Mouse (Mus musculus): ENCODE data around the gene Acsf2.

The Acsf2 gene

DNA sequence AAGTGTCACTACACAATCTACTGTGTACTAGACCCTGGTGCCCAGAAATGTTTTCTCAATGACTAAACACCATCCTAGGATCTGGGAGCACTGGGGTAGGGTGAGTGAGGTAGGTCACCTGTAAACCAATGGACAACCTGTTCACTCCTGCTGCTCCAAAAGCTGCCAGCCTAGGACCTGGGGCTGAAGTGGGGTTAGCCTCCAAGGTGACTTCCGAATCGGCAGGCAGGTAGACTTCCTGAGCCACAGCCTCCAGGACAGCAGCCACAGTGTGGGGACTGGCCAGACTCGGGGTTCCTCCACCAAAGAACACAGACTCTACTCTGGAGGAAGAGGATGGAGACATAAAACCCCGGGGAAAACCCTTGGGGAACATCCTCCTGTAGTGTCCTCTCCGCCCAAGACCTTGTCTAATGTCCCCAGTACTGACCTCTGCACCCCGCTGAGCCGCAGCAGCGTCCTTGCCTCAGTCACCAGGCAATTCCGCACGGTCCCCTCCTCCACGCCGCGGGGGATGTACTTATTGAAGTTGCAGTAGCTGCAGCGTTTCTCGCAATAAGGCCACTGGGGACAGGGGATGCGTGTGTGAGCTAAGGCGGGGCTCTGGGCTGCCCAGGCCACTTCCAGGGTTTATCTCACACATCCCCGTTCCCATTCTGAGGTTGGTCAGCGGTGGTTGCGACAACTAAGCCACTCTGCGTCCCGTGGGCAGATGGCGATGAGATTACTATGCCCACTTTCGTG lies 53.5 kb downstream of the Acsf2 start:
- CTCF ChIA-PET: no interaction called here

DNA sequence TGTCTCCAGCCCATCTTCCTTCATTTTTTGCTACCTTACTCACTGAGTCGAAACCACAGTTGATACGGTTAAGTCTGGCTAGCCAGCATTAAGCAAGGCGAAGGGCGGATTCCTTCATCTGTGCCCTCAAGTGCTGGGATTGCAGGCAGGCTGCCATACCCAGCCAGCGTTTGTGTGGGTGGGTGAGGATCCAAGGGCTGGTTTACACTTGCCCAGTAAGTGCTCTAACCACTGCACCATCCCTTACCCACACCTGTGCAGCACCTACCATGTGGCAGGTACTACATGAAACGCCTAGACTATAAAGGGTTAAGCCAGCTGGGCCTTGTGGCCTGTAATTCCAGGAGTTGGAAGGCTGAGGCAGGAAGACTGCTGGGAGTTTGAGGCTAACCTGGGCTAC lies 54.4 kb downstream of the Acsf2 start:
- CTCF ChIA-PET: no interaction called here

DNA sequence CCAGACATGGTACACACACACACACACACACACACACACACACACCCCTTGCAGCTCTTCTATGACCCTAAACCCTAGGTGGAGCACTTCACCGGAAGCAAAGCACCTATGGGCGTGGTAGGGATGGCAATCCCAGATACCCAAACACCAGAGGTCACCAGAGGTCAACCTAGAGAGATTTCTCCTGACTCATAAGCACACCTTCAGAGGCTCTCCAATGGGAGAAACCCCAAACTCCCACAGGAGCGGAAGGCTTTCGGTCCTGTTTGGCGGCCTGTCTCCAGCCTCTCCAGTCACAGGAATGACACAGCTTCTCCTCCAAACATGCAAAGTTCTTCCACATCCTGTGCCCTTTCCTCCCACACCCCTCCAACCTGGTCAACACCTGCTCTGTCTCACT lies 55.3 kb downstream of the Acsf2 start:
- CTCF ChIA-PET: no interaction called here

DNA sequence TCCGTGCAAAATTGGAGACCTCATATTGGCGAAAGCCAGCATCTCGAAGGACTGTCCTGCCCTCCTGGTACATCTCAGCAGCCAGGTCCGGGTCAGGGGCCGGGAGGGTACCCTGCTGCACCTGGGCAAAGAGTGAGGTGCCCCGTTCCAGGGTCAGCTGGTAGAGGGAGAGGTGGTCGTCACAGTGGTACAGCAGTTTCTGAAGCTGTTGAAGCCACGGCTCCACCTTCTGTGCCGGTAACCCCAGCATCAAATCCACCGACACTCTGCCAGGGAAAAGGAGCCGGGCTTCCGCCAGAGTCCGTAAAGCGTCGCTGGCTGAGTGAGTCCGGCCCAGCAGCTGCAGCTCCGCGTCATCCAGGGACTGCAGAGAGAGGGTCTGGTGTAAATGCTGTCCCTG lies 57.2 kb downstream of the Acsf2 start:
- CTCF ChIA-PET: no interaction called here

DNA sequence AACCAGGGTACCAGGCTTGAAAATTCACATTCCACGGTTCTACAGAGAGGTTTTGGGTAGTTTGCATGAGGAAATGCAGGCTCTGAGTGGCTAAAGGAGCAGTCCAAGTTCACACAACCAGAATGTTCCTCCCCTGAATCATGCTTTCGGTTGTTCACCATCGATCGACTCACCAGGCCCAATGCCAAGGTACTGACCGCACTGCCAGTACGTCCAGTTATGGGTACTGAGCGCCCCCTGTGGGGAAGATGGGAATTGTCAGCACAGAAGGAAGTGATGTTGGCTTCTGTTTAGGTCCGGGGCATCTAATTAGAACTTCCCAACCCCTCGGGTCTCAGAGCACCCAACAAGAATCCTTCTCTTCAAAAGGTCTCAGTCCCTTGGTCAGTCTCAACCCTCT lies 57.7 kb downstream of the Acsf2 start:
- CTCF ChIA-PET: no interaction called here

DNA sequence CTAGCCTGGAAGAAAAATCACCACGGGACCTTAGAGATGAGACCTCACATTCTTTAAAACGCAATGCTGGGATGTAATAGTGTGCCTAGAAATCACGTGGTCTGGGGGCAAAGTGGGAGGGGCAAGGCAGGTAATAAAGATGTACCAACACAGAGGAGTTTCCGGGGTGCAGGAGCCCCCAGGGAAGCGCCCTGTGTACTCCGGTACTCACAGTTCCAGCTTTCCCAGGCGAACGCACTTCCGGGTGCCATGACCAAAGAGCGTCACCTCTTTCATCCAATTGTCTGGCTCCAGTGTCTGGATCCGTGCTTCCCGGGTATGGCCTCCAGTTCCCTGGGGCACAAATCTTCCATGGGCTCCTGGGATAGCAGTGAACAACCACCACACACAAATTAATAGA lies 58.3 kb downstream of the Acsf2 start:
- CTCF ChIA-PET: no interaction called here

DNA sequence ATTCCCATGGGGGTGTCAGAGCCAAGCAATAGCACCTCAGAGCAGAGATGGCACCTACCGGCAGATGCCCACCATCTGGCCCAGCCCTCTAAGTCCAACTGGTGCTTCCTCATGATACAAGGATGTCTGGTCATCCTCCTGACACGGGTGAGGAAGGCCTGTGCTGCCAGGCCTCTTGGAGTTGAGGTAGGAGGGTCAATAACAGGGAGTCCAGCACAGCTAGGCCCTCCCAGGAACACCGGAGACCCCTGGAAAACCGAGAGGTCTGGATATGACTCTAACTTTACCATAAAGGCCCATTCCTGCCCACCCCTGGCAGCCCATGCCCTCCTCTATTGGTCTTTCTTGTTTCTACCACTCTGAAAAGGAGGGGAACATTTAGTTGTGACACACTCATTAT lies 59.3 kb downstream of the Acsf2 start:
- CTCF ChIA-PET: no interaction called here

DNA sequence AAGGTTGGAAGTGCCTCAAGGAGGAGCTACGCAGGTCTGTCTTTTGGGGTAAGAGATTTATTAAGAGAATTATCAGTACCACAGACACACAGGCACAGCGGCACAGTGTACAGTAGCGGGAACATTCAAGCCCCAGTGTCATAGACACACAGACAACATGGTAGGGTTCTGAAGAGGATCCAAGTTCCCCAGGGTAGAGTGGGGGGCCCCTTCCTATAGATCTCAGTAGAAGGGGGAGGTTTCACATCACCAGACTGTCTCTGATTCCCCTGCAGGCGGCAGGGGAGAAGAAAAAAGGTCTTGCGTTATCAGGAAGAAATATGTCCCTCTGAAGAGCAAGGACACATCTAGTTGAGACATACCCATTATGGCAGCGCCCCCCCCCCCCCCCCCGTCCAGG lies 61.9 kb downstream of the Acsf2 start:
- CTCF ChIA-PET: no interaction called here

DNA sequence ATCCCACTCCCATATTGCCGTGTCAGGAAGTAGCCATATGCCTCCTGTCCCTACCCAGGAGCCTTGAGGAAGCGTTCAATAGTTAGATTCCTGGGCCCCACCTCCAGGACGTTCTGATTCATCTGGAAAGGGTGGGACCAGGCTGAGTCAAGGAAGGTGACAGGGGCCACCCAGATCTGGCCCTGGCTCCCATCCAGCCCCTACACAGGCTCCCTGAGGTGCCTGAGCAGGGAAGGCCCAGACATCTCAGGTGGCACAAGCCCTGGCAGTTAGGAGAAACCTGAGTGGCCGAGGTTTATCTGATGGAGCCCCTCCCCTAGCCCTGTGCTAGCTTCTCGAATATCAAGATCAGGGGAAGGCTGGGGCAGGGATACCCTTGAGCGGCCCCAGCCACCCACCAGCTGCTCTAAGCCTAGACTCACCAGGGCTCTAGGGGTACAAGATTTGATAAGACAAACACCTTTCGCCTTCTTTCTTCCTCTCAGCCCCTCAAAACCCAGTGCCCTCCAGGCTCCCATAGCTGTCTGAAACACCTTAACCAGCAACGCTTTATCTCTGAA lies 62.9 kb downstream of the Acsf2 start:
- CTCF ChIA-PET: no interaction called here

DNA sequence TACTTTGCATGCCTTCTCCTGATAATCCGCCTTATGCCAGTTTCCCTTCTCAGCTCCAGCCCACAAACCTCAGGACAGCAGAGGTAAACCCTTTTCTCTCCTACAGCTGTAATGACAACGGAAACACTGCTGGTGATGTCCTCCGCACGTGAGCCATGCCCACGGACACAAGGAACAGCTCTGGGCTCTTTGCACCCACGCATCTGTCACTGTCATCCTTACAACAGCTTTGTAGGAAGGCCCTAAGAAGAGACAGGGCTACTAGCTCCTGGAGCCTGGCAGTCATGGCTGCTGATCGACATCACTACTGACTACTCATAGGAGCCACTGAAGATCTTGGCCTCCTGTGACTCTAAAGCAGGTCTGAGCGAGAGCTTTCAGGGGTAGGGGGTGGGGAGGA lies 68.5 kb downstream of the Acsf2 start:
- CTCF ChIA-PET: interaction anchor here (0.5 kb wide), 1 partner anchor 183 kb away, joined by 6 read pairs; no protein-coding TSS in a partner anchor

DNA sequence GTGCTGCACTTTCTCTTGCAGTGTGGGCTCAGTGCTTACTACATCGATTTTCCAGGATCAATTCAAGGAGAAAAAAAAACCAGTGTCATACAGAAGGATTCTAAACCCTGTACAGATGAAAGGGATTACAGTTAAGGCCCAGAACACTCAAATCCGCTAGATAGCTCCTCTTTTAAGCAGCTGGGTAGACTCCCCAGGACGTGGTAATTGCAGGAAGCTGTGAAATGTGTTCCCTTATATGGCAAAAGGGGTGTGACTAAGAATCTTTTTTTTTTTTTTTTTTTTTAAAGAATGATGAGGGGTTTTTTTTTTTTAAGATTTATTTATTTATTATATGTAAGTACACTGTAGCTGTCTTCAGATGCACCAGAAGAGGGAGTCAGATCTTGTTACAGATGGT lies 72.8 kb downstream of the Acsf2 start:
- CTCF ChIA-PET: no interaction called here

DNA sequence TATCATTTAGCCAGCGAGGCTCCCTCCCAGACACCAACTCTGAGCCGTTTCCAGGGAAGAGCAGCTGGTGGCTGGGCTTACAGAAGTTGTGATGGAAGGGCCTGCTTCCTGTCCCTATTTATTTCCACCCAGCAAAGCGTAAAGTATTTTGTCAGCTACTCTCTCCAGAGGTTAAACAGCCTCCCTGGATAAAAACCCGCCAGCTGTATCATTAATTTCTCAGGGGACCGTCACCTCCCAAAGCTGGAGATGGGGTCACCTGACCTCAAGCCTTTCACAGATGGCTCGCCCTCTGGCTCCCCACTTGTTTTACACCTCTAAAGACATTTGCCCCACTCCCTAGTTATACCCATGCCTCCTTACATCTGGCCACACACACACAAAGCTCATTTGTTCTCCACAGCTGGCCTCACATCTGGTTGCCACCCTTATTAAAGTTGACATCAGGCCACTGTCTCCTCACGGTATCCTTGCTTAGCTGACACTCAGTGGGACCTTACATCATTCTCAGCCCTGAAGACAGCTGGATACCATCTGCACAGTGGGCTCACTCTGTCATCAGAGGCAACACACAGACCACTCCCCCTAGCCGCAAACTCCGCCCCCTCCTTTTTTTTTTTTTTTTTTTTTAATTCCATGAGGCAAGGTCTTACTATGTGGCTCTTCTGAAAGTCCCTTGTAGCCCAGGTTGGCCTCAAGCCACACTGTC lies 75.3 kb downstream of the Acsf2 start:
- CTCF ChIA-PET: interaction anchor here (0.6 kb wide), 1 partner anchor 39 kb away, joined by 3 read pairs; no protein-coding TSS in a partner anchor

DNA sequence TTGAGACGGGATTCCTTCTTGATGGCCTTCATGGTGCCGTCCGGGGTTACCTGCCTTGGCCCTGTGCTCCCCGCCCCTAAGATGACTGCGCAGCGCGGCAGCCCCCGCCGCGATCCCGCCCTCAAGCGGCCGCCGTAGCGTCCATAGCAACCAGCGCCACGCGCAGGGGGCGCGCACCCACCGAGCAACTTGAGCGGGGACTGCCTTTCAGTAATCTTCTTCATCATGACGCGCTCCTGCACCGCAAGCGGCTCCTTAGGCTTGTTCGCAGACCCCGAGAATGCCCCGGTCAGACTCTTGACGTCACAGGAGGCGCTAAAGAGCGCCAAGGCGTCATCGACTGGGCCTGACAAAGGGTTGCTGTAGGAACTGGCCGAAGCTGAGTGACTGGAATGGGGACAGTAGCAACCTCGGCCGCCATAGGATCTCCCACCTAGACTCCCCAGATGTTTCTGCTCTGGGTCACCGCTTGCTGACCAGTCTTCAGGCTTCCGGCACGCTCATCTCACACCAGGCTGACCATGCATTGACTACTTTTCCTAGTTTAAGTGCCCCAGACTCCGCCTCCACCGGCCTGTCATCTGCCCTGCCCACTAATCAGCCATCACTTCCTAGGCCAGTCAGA lies 80.3 kb downstream of the Acsf2 start, which contains the start of gene Mycbpap:
Gene Mycbpap, minus strand, starts transcription at position 524 of the 625 bp plus-strand sequence.
- CTCF ChIA-PET: no interaction called here

DNA sequence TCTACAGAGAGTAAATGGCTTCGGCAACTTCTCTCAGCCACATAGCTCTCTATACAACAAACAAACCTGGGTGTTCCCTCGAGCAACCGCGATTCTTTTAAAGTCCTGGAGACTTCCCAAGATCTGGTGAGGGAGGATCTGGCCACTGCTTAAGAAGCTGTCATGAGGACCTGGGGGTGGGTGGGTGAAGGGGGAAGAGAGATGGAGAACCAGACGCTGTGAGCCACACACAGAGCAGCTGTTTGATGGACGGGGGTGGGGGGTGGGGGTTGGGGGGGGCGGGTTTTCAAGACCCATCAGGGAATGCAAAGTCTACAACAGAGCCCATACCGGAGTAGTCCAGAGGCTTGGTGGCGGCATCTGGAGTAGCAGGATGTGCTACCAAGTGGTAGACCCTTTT lies 88.2 kb downstream of the Acsf2 start:
- CTCF ChIA-PET: no interaction called here

DNA sequence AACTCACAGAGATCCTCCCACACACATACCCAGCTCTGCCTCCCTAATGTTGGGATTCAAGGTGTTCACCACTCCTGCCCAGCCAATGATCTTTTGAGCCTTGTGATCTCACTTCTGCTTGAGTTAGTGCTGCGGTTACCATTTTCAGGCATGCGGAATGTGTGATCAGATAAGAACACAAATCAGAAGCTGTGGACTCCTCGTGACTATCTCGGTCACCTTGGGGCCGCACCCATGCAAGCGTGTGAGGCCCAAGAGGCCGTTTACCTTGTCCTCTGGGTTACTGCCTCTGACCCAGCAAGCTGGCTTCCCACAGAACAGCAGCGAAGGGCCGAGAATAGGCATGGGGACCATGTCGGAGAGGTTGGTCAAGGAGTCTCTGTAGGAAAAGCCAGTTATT lies 92.7 kb downstream of the Acsf2 start:
- CTCF ChIA-PET: no interaction called here
